Mouse (Mus musculus) ovary, adult 18-20 months (tissue): Measurements from ENCODE around the gene Nfatc4.

ENCODE experiments used
- DNase-seq: peaks from one replicate; pipeline ENCODE4 v3.0.0; 2022; ENCODE audit warnings: low spot score, mixed read lengths

The Nfatc4 gene

DNA sequence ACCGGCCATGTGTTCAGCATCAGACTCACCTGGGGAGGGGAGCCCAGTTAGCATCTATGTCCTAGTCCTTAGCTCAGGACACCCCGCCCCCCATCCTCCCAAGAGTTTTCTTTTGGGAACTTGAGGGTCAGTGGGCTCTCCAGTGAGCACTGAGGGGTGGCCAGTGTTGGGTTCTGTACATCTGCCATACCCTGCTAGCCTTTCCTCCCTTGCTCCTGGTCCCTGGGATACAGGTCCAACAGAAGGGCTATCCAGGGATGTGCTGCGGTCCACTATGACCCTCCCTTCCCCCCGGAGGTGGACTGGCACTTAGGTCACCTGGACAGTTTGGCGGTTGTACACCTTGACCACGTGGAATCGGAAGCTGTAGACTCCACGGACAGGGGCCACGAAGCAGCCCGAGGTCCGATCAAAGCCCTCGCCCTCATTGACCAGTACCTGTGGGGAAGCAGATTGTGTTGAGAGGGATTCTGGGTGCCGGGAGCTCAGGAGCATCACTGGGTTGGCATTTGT is 60.3 kb downstream of the Nfatc4 start:
- DNase-seq, result no peak
